In genomic region chr1:89489111-89489971, GRCm38 (mm10) we compare ENCODE assay signal across 9 mouse cellular contexts. TPM values are rescaled to one million over a fixed set of nuclear protein-coding genes. Genes with fewer than 3 reads are reported as not detected.
DNase-seq lines count a peak whose midpoint lies in the region; ATAC-seq lines count a peak whose summit lies in the region.
"Had no signal": no experiment of that assay in that cellular context is flagged by ENCODE, and none has a peak within 500 bp of the region (broad histone marks: within the 10 kb centered on the region; RNA-seq: fewer than 3 reads in every experiment).

No protein-coding gene starts in this region.

- no peaks in the 10 kb centered on the region for H3K27me3 ChIP-seq in heart, embryonic 16.5 days (ENCODE audit: control insufficient read depth, insufficient read depth, low read length)
- peaks cover 2% of the 10 kb centered on the region for H3K27me3 ChIP-seq in megakaryocyte, embryonic 14.5 days (replicated peaks)
- no peaks in the 10 kb centered on the region for H3K27me3 ChIP-seq in kidney, embryonic 16.5 days (ENCODE audit: insufficient read depth, low read length)
- H3K27me3 ChIP-seq in neural tube, embryonic 15.5 days (replicated peaks): no peaks in the 10 kb centered on the region

- ATAC-seq in heart, embryonic 16.5 days (replicated peaks; ENCODE audit: extremely low read depth, insufficient read depth, low FRiP score): 0 out of 2 replicates have a peak, but pooled peaks have one; percentile 32
- ATAC-seq in megakaryocyte, adult 5-6 weeks (ENCODE audit: poor library complexity, severe bottlenecking): no peak
- peak; percentile 39; the same call in 1 of the 2 replicates for ATAC-seq in kidney, embryonic 16.5 days (ENCODE audit: low FRiP score, low TSS enrichment)
- peak; percentile 25; the same call in 1 of the 2 replicates for ATAC-seq in neural tube, embryonic 15.5 days (ENCODE audit: low FRiP score)
- ATAC-seq: CD4-positive, CD25-positive, alpha-beta regulatory T cell, adult 4 months had no signal

- no peak overlapping the region for H3K4me2 ChIP-seq in heart, embryonic 16.5 days (ENCODE audit: low read depth, low read length)
- no peak overlapping the region for H3K4me2 ChIP-seq in kidney, embryonic 16.5 days (replicated peaks; ENCODE audit: low read depth, low read length)
- H3K4me2 ChIP-seq in neural tube, embryonic 15.5 days: no peak overlapping the region

- no peaks in the 10 kb centered on the region for H3K36me3 ChIP-seq in heart, embryonic 16.5 days (ENCODE audit: control insufficient read depth, insufficient read depth)
- no peaks in the 10 kb centered on the region for H3K36me3 ChIP-seq in megakaryocyte, embryonic 14.5 days (replicated peaks; ENCODE audit: low read length)
- no peaks in the 10 kb centered on the region for H3K36me3 ChIP-seq in kidney, embryonic 16.5 days (ENCODE audit: insufficient read depth, low read length)
- H3K36me3 ChIP-seq in neural tube, embryonic 15.5 days: no peaks in the 10 kb centered on the region

- no peak overlapping the region for H3K9ac ChIP-seq in heart, embryonic 16.5 days (ENCODE audit: low read length)
- no peak overlapping the region; the same call in 1 of the 2 replicates for H3K9ac ChIP-seq in kidney, embryonic 16.5 days (replicated peaks; ENCODE audit: low read length)
- H3K9ac ChIP-seq in neural tube, embryonic 15.5 days (replicated peaks): no peak overlapping the region

- WGBS in heart, embryonic 16.5 days: 56% methylated on average over 17 of the region's 17 CpGs
- WGBS in kidney, embryonic 16.5 days: 58% methylated on average over 17 of the region's 17 CpGs
- 57% methylated on average over 17 of the region's 17 CpGs for WGBS in neural tube, embryonic 15.5 days

- intact Hi-C loops in left cerebral cortex, postnatal 36 days (cut with DNase I): no loop called here

- H3K9me3 ChIP-seq in heart, embryonic 16.5 days (replicated peaks; ENCODE audit: control insufficient read depth, low read length): no peaks in the 10 kb centered on the region
- no peaks in the 10 kb centered on the region for H3K9me3 ChIP-seq in megakaryocyte, embryonic 14.5 days
- H3K9me3 ChIP-seq in kidney, embryonic 16.5 days (ENCODE audit: low read length): no peaks in the 10 kb centered on the region
- no peaks in the 10 kb centered on the region for H3K9me3 ChIP-seq in neural tube, embryonic 15.5 days (replicated peaks)

- H3K27ac ChIP-seq in heart, embryonic 16.5 days (ENCODE audit: low read length): no peak overlapping the region
- H3K27ac ChIP-seq in kidney, embryonic 16.5 days (ENCODE audit: low read length): no peak overlapping the region
- no peak overlapping the region for H3K27ac ChIP-seq in neural tube, embryonic 15.5 days (replicated peaks)

- H3K4me1 ChIP-seq in heart, embryonic 16.5 days (ENCODE audit: control insufficient read depth, insufficient read depth, low read length): peaks cover 6% of the 10 kb centered on the region
- no peaks in the 10 kb centered on the region; the same call in 1 of the 2 replicates for H3K4me1 ChIP-seq in megakaryocyte, embryonic 14.5 days
- peaks cover 17% of the 10 kb centered on the region for H3K4me1 ChIP-seq in kidney, embryonic 16.5 days (ENCODE audit: insufficient read depth, low read length)
- H3K4me1 ChIP-seq in neural tube, embryonic 15.5 days: peaks cover 35% of the 10 kb centered on the region

- H3K4me3 ChIP-seq in heart, embryonic 16.5 days (ENCODE audit: low read length): no peak overlapping the region
- H3K4me3 ChIP-seq in megakaryocyte, embryonic 14.5 days (replicated peaks): peak overlapping the region; percentile 40
- no peak overlapping the region for H3K4me3 ChIP-seq in kidney, embryonic 16.5 days (ENCODE audit: low read length)
- H3K4me3 ChIP-seq in neural tube, embryonic 15.5 days (replicated peaks): no peak overlapping the region

- DNase-seq in heart, adult 9 months (ENCODE audit: low spot score in 2 of 2): no peak
- DNase-seq in left cerebral cortex, postnatal 36 days (ENCODE audit: low spot score in 2 of 2): no peak
- no peak for DNase-seq in MN1 (ENCODE audit: low spot score)

RNA-seq across cellular contexts. Expression of gene Agap1, which starts 34.7 kb away (rescaled TPM):
- polyA plus RNA-seq in heart, embryonic 16.5 days (2015; fragmentation: Nextera tagmentation; extraction: Ambion mirVana): 6.2 and 7.1 TPM in 2 replicates
- 0.88 and 3.4 TPM in 2 replicates for polyA plus RNA-seq in megakaryocyte, embryonic 14.5 days (2012; ENCODE audit: insufficient read depth, low replicate concordance)
- 7.9 and 9.1 TPM in 2 replicates for total RNA-seq in megakaryocyte, adult 5-6 weeks (2015)
- 4.0 and 8.1 TPM in 2 replicates for total RNA-seq in megakaryocyte, adult 5-6 weeks (2017)
- polyA plus RNA-seq in kidney, embryonic 16.5 days (2015; fragmentation: Nextera tagmentation; extraction: Ambion mirVana): 7.7 and 8.9 TPM in 2 replicates
- 35.1 and 42.6 TPM in 2 replicates for polyA plus RNA-seq in neural tube, embryonic 15.5 days (2015; fragmentation: Nextera tagmentation; extraction: Ambion mirVana)
- total RNA-seq in left cerebral cortex, postnatal 36 days (2021): 100 to 1,000 TPM; 244 to 260 TPM
